Mouse (Mus musculus): ENCODE measurements around the gene Serpini2. TPM values are rescaled to one million over a fixed set of nuclear protein-coding genes. Genes with fewer than 3 reads are reported as not detected.

Serpini2 gene
- total RNA-seq, 2 experiments from 2014 or later, result not detected

Other genes with a start within 250 kb of the Serpini2 start
- gene Zbbx, start 105.0 kb downstream of the Serpini2 start, total RNA-seq (2021), result 1 to 10 TPM; 3.1 to 4.4 TPM
- gene Wdr49, start 212.1 kb upstream of the Serpini2 start, total RNA-seq (2021), result under 1 TPM; 0.18 TPM